Mouse (Mus musculus) embryonic facial prominence, embryonic 11.5 days (tissue): ENCODE data around the gene Atxn10. TPM values are rescaled to one million over a fixed set of nuclear protein-coding genes. Genes with fewer than 3 reads are reported as not detected.

Experiments
- ATAC-seq: fragments of 200-750 bp; cut with Nextera tagmentation; replicated peaks from 2 replicates; pipeline ENCODE4 v1.8.0; 2017; ENCODE audit warnings: low read depth; ENCODE audit not compliant: insufficient number of reproducible peaks, low FRiP score, low TSS enrichment
- DNase-seq: peaks from one replicate; pipeline ENCODE4 v3.0.0-alpha.2; 2015; ENCODE audit warnings: low spot score
- H3K27ac ChIP-seq: fragments of 300-500 bp; sonication (generic); replicated peaks from 2 replicates; pipeline ENCODE4 v1.5.1; 2014; ENCODE audit warnings: mild to moderate bottlenecking, low read depth, low read length, control low read depth
- H3K27me3 ChIP-seq: fragments of 300-500 bp; sonication (generic); 2 replicates; pipeline ENCODE4 v1.6.1; 2014; ENCODE audit warnings: mild to moderate bottlenecking, low read length, moderate library complexity, mixed read lengths; ENCODE audit not compliant: control insufficient read depth, insufficient read depth
- H3K36me3 ChIP-seq: fragments of 300-500 bp; sonication (generic); replicated peaks from 2 replicates; pipeline ENCODE4 v1.6.1; 2014; ENCODE audit warnings: low read depth, mild to moderate bottlenecking, low read length, moderate library complexity, mixed read lengths; ENCODE audit not compliant: control insufficient read depth, insufficient read depth
- H3K4me1 ChIP-seq: fragments of 300-500 bp; sonication (generic); 2 replicates; pipeline ENCODE4 v1.6.1; 2014; ENCODE audit warnings: low read length, mixed read lengths; ENCODE audit not compliant: control insufficient read depth, insufficient read depth
- H3K4me2 ChIP-seq: fragments of 300-500 bp; sonication (generic); 2 replicates; pipeline ENCODE4 v1.6.1; 2014; ENCODE audit warnings: low read depth, mild to moderate bottlenecking, control low read depth, low read length, moderate library complexity
- H3K4me3 ChIP-seq: fragments of 300-500 bp; sonication (generic); 2 replicates; pipeline ENCODE4 v1.5.1; 2014; ENCODE audit warnings: low read depth, low read length, control low read depth
- H3K9ac ChIP-seq: fragments of 300-500 bp; sonication (generic); replicated peaks from 2 replicates; pipeline ENCODE4 v1.6.1; 2014; ENCODE audit warnings: mild to moderate bottlenecking, control low read depth, low read length
- H3K9me3 ChIP-seq: fragments of 300-500 bp; sonication (generic); replicated peaks from 2 replicates; pipeline ENCODE4 v1.6.1; 2016; ENCODE audit warnings: mild to moderate bottlenecking, low read length, inconsistent platforms, mixed read lengths; ENCODE audit not compliant: control insufficient read depth
- WGBS: fragments of 180-500 bp; shearing (Covaris S2); extraction: QIAGEN DNeasy Blood & Tissue Kit; methylation state at CpG from one replicate; pipeline ENCODE4 v1.1.7; 2014; 5-methylcytosine and 5-hydroxymethylcytosine counted together
- polyA plus RNA-seq: library from polyadenylated mRNA; unstranded; fragments of >200 nt; fragmentation: Nextera tagmentation; extraction: Ambion mirVana; gene quantifications from 2 replicates; pipeline ENCODE4 v1.2.1, GENCODE M21; 2014

Gene Atxn10
- polyA plus RNA-seq, 1 experiment from 2014 or later = 378 TPM

- no peak overlapping the region for H3K9ac ChIP-seq
- H3K9me3 ChIP-seq = no peaks in the 10 kb centered on the region
- H3K4me2 ChIP-seq = no peak overlapping the region
- DNase-seq (peak; percentile 26), ATAC-seq (0 out of 2 replicates have a peak, but pooled peaks have one; percentile 29)
- H3K27me3 ChIP-seq = no peaks in the 10 kb centered on the region
- no peaks in the 10 kb centered on the region for H3K4me1 ChIP-seq
- 54% methylated on average over 14 of the region's 14 CpGs for WGBS
- no peak overlapping the region for H3K4me3 ChIP-seq
- H3K27ac ChIP-seq = no peak overlapping the region
- no peaks in the 10 kb centered on the region for H3K36me3 ChIP-seq
Observed at GRCm38 (mm10) chr15:85505118-85505925, 169.3 kb downstream of the Atxn10 start.

GRCm38 (mm10) chr15:85506680-85507079, 170.6 kb downstream of the Atxn10 start:
- no peak overlapping the region for H3K9ac ChIP-seq
- WGBS = 61% methylated on average over 1 of the region's 1 CpGs
- no peak for ATAC-seq
- no peaks in the 10 kb centered on the region for H3K4me1 ChIP-seq
- H3K9me3 ChIP-seq = no peaks in the 10 kb centered on the region
- no peaks in the 10 kb centered on the region for H3K36me3 ChIP-seq
- H3K27ac ChIP-seq = no peak overlapping the region
- no peak overlapping the region for H3K4me3 ChIP-seq
- DNase-seq = no peak
- H3K4me2 ChIP-seq = no peak overlapping the region
- H3K27me3 ChIP-seq = no peaks in the 10 kb centered on the region

- ATAC-seq (peak; percentile 36), DNase-seq (no peak)
- H3K27ac ChIP-seq = peak overlapping the region; percentile 28; the same call in 1 of the 2 replicates
- 72% methylated on average over 32 of the region's 32 CpGs for WGBS
- no peaks in the 10 kb centered on the region for H3K36me3 ChIP-seq
- H3K9me3 ChIP-seq = no peaks in the 10 kb centered on the region
- peak overlapping the region; percentile 32; the same call in 1 of the 2 replicates for H3K9ac ChIP-seq
- no peak overlapping the region for H3K4me2 ChIP-seq
- no peak overlapping the region for H3K4me3 ChIP-seq
- no peaks in the 10 kb centered on the region for H3K4me1 ChIP-seq
- no peaks in the 10 kb centered on the region for H3K27me3 ChIP-seq
Observed at GRCm38 (mm10) chr15:85507370-85508014, 171.4 kb downstream of the Atxn10 start.

Other genes starting within 250 kb of the Atxn10 start
- gene Smc1b, start 204.3 kb upstream of the Atxn10 start, polyA plus RNA-seq = 0.11 and 0.18 TPM in 2 replicates
- gene Ribc2, start 204.2 kb upstream of the Atxn10 start, polyA plus RNA-seq = 0.52 and 1.1 TPM in 2 replicates
- 200 and 208 TPM in 2 replicates for gene Fbln1, start 130.3 kb upstream of the Atxn10 start, polyA plus RNA-seq
- gene 7530416G11Rik, start 167.0 kb downstream of the Atxn10 start, polyA plus RNA-seq = not detected in 2 replicates
- 20.3 and 28.5 TPM in 2 replicates for gene Wnt7b, start 246.2 kb downstream of the Atxn10 start, polyA plus RNA-seq